Mouse (Mus musculus): Measurements from ENCODE around the gene Abraxas2.

Abraxas2 gene

DNA sequence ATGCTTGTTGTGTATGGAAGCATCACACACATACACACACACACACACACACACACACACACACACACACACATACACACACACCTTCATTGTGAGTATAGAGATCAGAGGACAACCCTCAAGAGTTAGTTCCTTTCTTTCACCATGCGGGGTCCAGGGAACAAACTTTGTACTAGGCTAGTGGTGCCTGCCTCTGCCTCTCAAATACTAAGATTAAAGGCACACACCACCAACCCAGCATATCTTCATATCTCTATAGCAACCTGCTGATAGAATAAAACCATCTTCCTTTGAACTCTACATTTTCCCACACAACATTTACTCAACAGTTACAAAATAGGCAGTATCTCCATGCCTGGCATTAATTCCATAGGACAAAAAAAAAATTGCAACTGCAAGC lies 2.9 kb upstream of the Abraxas2 start:
- DNase-seq: no peak

- DNase-seq: no peak
Observed at GRCm38 (mm10) chr7:132858043-132858608, 899 bp upstream of the Abraxas2 start.

- DNase-seq: no peak
Observed at GRCm38 (mm10) chr7:132866316-132866715, 7.3 kb downstream of the Abraxas2 start.

- DNase-seq: no peak
Observed at GRCm38 (mm10) chr7:132873043-132873442, 14.0 kb downstream of the Abraxas2 start.

DNA sequence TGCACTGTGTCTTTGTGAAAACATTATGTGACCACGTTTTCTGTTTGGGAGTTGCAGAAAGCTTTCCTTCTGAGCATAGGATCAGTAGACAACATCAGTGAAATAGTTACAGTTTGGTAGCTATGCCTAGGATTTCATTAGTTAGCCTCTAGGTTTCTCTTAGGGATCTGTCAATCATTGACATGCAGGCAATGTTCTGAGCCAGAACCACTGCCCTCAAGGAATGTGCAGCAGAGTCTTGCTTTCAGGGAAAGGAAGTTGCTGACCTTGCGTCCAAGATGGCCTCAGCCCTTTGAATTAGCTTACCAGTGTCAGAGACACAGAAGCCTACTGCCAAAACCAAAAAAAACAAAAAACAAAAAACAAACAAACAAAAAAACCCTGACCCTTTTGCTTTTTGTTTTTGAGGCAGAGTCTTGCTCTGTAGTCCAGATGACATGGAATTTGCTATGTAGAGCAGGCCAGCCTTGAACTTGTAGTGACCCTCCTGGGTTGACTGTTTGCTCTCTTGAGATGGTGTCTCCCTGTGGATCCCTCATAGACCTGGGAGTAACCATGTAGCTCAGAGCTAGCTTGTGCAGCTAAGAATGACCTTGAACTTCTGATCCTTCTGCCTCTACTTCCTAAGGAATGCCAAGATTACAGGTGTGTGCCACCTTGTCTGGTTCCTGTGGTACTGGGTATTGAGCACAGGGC lies 16.5 kb downstream of the Abraxas2 start:
- no peak for DNase-seq

- no peak for DNase-seq
Observed at GRCm38 (mm10) chr7:132880276-132880675, 21.3 kb downstream of the Abraxas2 start.

DNA sequence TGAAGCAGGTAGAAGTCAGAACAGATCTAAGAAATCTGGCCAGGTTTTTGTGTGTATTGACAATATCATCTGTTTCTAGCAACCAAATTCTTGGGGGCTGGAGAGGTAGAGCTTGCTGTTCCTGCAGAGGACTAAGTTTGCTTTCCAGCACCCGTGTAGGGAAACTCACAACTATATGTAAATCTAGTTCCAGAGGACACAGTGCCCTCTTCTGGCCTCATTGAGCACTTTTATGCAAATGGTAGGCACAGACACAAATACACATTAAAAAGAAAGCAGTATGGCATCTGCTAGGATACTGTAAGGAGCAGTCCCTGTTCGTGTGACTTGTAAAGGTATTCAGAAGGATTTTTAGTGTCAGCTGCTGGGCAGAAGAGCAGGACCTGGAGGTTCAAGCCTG lies 23.3 kb downstream of the Abraxas2 start:
- no peak for DNase-seq

DNA sequence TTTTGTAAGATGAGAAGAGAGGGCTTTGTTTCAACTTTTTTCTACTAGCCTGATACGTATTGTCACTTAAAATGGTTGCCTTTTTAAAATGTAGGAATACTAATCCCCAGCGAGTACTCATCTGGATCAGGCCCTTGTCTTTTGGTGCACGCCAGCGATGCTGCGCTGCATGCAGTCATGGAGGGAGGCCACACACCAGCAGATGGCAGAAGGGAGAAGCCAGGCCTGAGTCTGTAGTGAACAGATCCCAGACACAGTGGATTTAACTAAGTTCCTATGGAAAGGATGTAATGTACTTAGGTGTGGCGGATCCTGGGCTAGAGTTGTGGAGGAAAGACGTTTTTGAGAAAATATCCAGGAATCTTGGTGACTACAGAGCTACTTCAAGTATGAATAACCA lies 25.0 kb downstream of the Abraxas2 start:
- no peak for DNase-seq

DNA sequence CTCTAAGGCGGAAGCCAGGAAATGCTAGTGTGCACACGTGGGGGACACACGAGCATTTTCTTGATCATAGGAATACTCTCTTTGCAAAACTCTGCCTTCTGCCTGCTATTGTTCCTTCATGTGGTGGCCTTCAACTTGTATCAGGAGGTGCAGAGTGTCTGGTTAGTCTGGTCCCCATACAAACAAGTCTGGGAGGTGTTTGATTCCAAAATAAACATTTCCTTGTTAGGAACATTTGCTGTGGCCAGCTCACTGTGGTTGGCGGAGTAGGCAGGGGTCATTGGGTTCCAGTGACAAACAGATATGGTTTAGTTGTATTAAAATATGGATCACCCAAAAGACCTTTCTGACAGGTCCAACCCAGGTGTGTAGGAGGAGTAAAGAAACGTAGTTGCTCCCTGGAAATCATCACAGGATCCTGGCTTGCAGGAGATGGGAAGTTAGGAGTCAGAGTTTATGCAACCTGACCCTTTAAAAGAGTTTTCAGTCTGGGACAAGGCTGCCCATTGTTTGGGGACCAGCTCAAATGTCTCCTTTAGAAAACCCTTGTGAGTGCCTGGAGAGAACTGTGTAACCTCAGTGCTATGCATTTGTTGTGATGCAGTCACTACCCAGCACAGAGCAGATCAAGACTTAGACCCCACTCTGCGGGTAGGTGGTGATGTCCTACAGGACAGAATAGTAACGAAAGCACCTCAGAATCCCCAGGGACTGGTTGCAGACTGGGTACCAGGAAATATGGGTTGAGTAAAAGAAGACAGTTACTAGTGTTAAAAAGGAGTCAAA lies 28.2 kb downstream of the Abraxas2 start:
- no peak for DNase-seq

DNA sequence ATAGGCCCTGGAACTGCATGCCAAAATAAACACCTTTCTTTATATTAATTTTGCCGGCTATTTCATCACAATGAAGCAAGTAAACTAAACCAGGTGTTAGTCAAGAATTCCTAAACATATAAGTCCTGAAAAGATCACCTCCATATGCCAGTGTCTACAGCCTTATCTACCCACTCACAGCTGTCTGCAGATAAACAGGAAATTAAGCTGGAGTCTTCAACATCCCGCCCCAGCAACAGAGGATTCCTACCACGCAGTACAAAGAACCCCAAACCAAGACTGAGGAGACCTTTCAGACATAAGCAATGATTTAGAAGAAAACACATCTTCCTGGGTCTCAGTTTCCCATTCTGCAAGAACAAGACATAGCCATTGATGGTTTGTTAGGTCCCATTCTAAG lies 29.0 kb downstream of the Abraxas2 start:
- DNase-seq: no peak

- no peak for DNase-seq
Observed at GRCm38 (mm10) chr7:132888518-132889249, 29.7 kb downstream of the Abraxas2 start.

- no peak for DNase-seq
Observed at GRCm38 (mm10) chr7:132889691-132890090, 30.7 kb downstream of the Abraxas2 start.

DNA sequence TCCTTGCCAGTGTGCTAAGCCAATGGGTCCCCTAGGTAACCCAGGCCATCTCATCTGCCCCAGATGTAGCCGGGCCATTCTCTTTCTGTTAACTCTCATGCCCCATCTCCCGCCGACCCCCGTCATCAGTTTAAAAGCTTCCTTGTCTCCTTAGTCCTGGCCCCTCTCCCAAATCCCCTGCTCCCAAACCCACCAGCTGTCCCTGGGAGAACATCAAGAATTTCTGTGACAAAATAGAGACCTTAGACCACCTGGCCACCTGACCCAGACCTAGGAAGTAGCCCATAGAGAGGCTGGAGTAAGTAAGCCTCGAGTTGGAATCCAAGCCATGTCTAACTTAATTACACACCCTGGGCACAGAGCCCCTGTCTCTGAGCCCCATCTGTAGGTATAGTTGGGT lies 31.2 kb downstream of the Abraxas2 start:
- DNase-seq: no peak

GRCm38 (mm10) chr7:132891561-132892310 lies 32.7 kb downstream of the Abraxas2 start:
- DNase-seq: no peak

GRCm38 (mm10) chr7:132892311-132892661 lies 33.3 kb downstream of the Abraxas2 start:
- DNase-seq: no peak

GRCm38 (mm10) chr7:132892806-132893205 lies 33.8 kb downstream of the Abraxas2 start:
- DNase-seq: no peak

- DNase-seq: no peak
Observed at GRCm38 (mm10) chr7:132893336-132893735, 34.3 kb downstream of the Abraxas2 start.

DNA sequence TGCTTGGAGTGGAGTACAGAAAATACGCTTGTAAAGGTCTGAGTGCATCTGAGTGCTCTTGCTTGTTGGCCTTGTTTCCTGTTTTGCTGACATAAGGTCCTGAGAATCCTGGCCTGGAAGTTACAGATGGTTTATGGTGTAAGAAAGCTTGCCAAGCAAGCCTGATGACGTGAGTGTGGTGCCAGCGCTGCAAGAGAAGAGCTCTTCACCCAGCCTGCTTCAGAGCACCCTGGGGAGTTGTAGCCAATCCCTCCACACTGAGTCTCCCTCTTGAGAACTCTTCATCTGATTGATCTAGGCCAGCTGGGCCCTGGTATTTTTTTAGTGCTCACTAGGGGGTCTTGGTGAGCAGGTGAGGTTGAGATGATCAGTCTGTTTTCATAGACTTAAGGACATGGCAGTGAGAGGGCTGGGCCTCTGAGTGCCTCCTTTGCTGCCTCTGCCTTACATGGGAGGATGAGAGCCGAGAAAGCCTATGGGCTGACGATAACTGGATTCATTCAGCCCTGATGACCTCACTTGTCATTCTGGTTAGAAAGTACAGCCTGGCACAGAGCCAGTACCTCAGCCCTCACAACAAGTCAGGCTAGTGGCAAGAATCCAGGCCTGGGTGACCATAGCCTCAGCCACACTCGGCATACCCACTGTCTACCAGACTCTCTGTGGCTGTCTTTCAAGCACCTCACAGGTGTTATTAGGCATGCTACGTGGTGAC lies 36.0 kb downstream of the Abraxas2 start:
- peak; percentile 54 for DNase-seq

DNA sequence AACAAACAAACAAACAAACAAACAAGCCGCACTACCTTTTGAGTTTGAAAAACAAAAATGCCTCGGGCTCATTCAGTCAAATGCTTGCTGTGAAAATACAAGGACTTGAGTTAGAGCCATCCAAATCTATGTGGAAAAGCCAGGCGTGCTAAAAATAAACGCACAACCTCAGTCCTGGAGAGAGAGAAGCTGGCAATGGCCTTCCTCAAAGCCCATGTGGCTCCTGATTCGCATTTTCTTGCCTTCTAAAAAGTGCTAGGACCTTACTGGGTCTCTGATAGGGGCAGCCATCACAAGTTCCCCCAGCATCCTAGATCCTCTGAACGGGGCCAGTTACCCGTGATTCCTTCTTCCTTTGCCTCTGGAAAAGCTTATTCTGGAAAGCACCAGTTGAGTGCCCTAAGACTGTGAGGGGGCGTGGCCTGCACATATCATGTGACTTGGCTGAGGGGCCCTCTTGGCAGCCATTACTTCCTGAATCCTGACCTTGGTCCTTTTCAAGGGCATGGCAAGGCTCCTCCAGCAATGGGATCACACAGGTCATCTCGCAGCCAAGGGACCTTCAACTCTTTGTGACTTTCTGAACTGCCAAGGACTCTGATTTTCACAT lies 37.3 kb downstream of the Abraxas2 start:
- no peak for DNase-seq

DNA sequence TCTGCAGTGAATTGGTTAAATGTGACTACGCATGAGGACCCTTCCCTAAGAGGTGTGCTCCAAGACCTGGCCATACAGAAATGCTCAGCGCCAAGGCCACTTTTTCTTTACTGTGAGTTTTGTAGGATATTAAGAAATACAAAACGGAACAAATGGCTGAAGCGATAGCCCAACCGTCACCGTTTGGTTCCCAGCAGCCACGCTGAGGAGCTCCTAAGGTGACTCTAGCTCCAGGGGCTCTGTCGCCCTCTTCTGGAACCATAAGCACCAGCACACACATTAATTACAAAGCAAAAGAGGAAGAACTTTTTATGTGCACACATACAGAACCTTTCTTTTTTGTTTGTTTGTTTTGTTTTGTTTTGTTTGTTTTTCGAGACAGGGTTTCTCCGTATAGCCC lies 38.2 kb downstream of the Abraxas2 start:
- no peak for DNase-seq

DNA sequence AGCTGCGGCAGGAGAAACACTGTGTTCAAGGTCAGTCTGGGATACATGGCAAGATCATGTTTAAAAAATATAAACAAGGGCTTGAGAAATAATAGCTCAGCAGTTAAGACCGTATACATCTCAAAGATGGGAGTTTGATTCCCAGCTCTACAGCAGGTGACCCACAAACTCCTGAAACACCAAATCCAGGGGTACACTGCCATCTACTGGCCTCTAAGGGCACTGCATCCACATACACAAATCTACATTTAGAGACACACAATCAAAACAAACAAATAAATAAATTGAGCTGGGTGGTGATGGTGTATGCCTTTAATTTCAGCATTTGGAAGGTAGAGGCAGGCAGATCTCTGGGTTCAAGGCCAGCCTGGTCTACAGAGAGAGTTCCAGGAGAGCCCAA lies 39.2 kb downstream of the Abraxas2 start:
- DNase-seq: peak; percentile 31

All from retina, postnatal 1 day (tissue).